Mouse (Mus musculus) CD8-positive naive resting alpha-beta T cell, adult 2 months (primary cell): ENCODE results near the gene Pdp2.
A peak's percentile ranks its signal among the peaks of the same experiment; 100 is the strongest.

Experiments used
- DNase-seq, 2 experiments: peaks; one replicate each; pipeline ENCODE4 v3.0.0; 2022; ENCODE audit warnings: low read depth in 2 of 2, low spot score in 2 of 2

The Pdp2 gene

GRCm38 (mm10) chr8:104595773-104596536 lies 4.7 kb downstream of the Pdp2 start:
- DNase-seq: no peak

GRCm38 (mm10) chr8:104597656-104598055 lies 6.4 kb downstream of the Pdp2 start:
- DNase-seq: no peak

GRCm38 (mm10) chr8:104598496-104598895 lies 7.2 kb downstream of the Pdp2 start:
- no peak for DNase-seq

GRCm38 (mm10) chr8:104601386-104601785 lies 10.1 kb downstream of the Pdp2 start:
- DNase-seq: no peak

GRCm38 (mm10) chr8:104601941-104602371 lies 10.7 kb downstream of the Pdp2 start:
- no peak for DNase-seq

- DNase-seq: peak; percentile 63 to 64
These were observed 11.4 kb downstream of the Pdp2 start for GRCm38 (mm10) chr8:104602468-104603244.

- DNase-seq: no peak
These were observed 12.0 kb downstream of the Pdp2 start for GRCm38 (mm10) chr8:104603245-104603593.

- no peak for DNase-seq
These were observed 15.1 kb downstream of the Pdp2 start for GRCm38 (mm10) chr8:104606329-104606728.

GRCm38 (mm10) chr8:104607944-104608343 lies 16.7 kb downstream of the Pdp2 start:
- DNase-seq: no peak

- no peak for DNase-seq
These were observed 18.0 kb downstream of the Pdp2 start for GRCm38 (mm10) chr8:104609222-104609621.

GRCm38 (mm10) chr8:104610185-104610766 lies 19.0 kb downstream of the Pdp2 start:
- no peak for DNase-seq

- DNase-seq: no peak
These were observed 20.4 kb downstream of the Pdp2 start for GRCm38 (mm10) chr8:104611613-104612012.

GRCm38 (mm10) chr8:104613119-104613518 lies 21.9 kb downstream of the Pdp2 start:
- DNase-seq: no peak

- DNase-seq: no peak
These were observed 29.5 kb downstream of the Pdp2 start for GRCm38 (mm10) chr8:104620765-104621164.

- no peak for DNase-seq
These were observed 32.9 kb downstream of the Pdp2 start, which contains the start of gene Cdh16 for GRCm38 (mm10) chr8:104624161-104624560. TSS of gene Cdh16 (minus strand) at chr8:104624396.

- DNase-seq: no peak
These were observed 36.0 kb downstream of the Pdp2 start for GRCm38 (mm10) chr8:104627065-104627740.

- DNase-seq: no peak
These were observed 37.2 kb downstream of the Pdp2 start for GRCm38 (mm10) chr8:104628402-104628801.

- no peak for DNase-seq
These were observed 38.3 kb downstream of the Pdp2 start for GRCm38 (mm10) chr8:104629306-104630110.

- DNase-seq: no peak
These were observed 38.8 kb downstream of the Pdp2 start for GRCm38 (mm10) chr8:104630111-104630479.

- peak; percentile 19 to 25 for DNase-seq
These were observed 39.3 kb downstream of the Pdp2 start for GRCm38 (mm10) chr8:104630574-104630973.
